Mouse (Mus musculus) right cerebral cortex, postnatal 10 days (tissue): ENCODE measurements around the gene Ccl27b.
"Not testable (repeated sequence)": the region's sequence is repeated elsewhere in the genome, so short reads cannot be mapped to it uniquely, and the experiment has no call there.

Source experiments
- DNase-seq, 2 experiments: peaks; one replicate each; pipeline ENCODE4 v3.0.0; 2021; ENCODE audit warnings: low spot score in 2 of 2

The Ccl27b gene

DNA sequence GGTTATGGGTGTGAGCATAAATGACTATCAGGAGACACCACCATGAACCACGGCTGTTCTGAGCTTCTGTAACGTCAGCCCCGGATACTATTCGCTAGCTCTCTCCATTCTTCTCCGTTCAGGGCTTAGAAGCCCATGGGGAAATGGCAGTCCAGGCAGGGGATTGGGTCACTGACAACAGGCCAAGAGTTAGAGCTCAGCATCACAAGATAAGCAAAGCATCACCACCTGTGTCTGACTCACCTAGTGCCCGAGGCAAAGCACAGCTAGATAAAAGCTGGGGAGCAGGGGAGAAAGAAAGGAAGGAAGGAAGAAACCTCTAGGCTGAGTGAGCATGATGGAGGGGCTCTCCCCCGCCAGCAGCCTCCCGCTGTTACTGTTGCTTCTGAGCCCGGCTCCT, at the start of gene Ccl27b:
Gene Ccl27b (plus strand): TSS at position 301 of the 400 bp plus-strand sequence.
- DNase-seq, result not testable (repeated sequence)

DNA sequence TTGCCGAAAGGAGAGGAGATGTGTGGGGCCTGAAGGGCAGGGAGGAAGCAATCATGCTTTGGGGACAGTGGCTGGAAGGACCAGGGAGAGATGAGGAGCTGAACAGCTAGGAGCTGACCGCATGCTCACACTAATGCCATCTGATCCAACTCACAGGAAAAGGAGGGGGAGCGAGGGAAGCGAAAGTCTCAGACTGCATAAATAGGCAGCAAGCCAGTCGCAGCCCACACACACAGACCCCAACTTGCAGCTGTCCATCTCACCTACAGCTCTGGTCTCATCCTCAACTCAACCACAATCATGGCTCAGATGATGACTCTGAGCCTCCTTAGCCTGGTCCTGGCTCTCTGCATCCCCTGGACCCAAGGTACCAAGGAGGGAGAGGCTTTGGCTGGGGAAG, 43.2 kb upstream of the Ccl27b start, which contains the start of gene Gm10591:
Gene Gm10591 (plus strand): TSS at position 301 of the 400 bp plus-strand sequence.
- not testable (repeated sequence) for DNase-seq

DNA sequence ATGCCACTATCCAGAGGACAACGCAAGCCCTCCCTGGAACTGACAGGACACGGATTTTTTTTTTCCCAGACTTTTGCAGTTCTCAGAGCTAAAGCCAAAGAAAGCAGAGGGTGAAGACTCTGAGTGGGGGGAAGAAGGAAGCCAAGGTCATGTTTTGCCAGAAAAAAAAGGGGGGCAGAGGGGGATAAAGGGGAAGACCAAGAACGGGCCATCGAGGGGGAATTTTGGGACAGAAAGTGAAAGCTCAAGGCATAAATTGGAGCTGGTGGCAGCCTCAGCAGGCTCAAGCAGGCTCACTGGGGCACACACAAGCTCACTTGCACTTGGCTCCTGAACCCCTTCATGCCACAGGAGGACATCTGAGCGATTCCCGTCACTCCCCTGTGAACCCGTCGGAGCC, 25.6 kb upstream of the Ccl27b start, which contains the start of gene Gm2564:
Gene Gm2564 (plus strand): TSS at position 301 of the 400 bp plus-strand sequence.
- DNase-seq, result not testable (repeated sequence)

DNA sequence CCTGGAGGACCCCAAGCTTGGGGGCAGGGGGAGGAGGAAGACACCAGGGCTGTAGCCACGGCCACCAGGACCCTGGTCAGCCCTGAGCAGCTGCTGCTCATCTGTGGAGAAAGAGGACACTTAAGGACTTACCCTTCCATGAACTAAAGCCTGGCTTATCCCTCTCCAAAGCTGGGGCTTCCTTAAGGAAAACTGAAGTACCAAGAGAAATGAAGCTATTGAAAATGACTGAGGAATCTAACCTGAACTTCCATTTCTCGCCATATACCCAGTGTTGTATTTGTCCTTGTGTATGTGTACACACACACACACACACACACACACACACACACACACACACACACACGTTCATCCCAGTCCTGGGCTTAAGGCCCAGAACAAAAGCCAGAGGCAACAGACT, 6.7 kb downstream of the Ccl27b start, which contains the start of gene Il11ra2:
Gene Il11ra2 (minus strand): TSS at position 101 of the 400 bp plus-strand sequence.
- DNase-seq, result not testable (repeated sequence)

DNA sequence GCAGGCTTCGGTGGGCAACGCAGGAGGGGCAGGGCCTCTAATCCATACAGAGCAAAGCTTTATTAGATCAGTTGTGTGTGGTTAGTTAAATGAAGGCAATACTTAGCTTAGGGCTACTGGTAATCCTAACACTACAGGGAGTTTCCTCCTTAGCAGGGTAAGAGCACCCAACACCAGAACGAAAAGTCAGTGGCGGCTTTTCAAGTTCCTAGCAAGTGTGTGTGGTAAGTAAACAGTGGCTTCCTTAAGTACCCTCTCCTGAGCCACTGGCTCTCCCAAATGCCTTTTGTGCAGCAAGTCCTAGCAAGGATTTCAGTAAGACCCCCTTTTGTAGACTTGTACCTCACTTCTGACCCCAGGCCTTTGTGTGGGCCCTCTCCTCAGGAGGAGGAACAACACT, 20.4 kb downstream of the Ccl27b start:
- DNase-seq, result not testable (repeated sequence)

DNA sequence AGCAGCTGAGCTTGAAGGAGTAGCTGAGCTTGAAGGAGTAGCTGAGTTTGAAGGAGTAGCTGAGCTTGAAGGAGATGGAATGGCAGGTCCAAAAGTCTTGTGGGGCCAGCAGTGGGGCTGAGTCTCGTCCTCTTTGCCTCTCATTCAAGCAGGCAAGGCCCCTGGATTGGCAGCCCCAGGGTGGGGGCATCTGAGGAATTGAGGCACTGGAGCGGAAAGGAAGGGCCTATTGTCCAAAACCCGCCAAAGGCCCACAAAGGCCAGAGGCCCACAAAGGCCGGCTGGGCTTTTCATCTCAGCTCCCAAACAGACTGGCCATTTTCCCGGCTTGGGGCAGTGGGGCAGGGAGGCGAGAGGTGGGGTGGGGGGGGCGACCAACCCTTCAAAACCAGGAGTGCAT, 24.3 kb downstream of the Ccl27b start:
- DNase-seq, result not testable (repeated sequence)

DNA sequence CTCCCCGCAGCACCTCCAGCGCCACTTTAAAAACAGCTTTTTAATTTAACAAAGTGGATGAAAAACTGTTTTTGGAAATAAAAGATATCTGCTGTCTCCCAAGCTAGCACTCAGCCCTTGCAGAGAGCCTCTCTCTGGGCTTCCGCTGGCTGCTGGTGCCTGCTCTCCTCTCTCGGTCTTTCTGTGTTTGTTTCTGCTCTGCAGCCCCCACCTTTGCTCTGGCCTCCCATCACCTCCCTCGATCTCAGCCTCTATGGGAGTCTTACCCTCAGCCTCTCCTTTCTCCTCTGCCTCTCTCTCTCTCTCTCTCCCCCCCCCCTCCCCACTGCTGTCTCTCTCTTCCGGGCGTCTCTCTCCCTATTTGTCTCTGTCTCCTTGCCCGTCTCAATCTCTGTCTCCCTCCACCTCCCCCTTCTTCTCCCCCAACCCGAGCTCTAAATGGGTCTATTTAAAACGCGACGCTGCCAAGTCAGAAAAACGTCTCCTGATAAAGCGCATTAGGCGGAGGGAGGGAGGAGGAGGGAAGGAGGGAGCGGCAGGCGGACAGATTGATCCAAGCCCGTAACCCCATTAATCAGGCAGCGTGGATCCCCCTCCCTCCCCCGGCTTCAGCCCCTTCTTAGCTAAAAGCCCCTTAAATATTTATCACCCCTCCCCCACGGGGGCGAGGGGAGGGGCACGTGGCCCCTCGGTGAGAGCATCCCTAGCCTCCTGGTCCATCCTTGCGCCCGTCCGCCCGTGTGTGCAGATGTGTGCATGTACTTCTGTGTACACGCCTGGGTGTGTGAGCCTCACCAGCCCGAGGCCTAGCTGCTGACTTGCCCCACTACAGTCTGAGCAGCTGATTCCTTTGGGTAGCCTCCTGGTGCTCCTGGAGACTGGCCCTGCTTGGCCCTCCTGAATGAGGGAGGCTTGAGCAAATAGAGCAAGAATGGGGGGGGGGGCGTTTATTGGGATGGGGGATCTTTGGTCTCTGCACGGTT, 25.6 kb downstream of the Ccl27b start:
- not testable (repeated sequence) for DNase-seq

DNA sequence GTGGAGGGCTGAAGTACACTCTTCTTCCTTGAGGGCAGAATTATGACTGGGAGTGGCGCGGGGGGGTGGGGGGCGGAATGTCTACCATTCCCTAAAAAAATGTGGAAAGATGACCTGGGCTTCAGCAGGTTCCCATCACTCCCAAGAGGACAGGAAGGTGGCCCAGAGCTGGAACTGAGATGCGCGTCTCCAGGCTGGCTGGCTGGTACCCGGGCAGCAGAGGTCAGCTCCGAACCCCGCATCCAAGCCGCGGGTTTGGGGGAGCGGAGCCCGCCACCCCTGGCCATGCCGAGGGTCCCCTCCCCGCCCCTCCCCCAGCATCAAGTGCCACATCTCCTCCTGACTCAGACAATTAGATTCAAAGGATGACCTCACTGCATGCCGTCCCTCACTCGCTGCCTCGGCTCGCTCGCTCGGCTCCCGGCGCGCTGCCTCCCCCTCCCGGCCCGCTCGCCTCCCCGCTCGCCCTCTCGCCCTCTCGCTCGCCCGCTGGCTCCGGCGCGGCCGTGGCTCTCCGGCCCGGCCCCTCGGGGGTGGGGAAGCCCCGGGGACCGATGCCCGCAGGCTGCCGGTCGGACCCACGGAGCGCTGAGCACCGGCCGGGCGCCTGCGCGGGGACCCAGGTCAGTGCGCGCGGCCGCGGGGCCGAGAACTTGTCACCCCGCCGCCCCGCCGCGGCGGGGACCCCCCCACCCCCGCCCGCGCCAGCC, 26.6 kb downstream of the Ccl27b start:
- not testable (repeated sequence) for DNase-seq

DNA sequence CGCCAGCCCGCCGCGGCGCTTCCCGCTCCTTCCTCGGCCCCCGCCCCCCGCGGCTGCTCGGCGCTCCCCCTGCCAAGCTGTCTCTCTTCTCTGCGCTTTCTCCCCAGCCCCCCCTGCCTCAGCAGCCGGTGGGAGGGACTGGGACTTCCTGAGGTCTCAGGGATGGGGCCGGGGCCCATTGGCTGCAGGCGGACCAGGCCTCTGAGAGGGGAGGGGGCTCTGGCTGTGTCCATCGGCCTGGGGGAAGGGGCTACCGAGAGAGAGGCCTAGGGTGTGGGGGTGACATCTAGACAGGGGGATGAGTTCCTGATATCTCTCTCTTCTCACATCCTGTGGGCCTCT, 27.1 kb downstream of the Ccl27b start:
- DNase-seq, result not testable (repeated sequence)
